Mouse (Mus musculus) retina, embryonic 14.5 days (tissue): ENCODE results near the gene Fam25c.
"Not testable (repeated sequence)": the region's sequence is repeated elsewhere in the genome, so short reads cannot be mapped to it uniquely, and the experiment has no call there.

Experiments used
- DNase-seq: peaks from one replicate; pipeline ENCODE4 v3.0.0-alpha.2; 2015; ENCODE audit warnings: low spot score

Gene Fam25c

GRCm38 (mm10) chr14:34327618-34328017 lies 27.6 kb downstream of the Fam25c start:
- DNase-seq = no peak

DNA sequence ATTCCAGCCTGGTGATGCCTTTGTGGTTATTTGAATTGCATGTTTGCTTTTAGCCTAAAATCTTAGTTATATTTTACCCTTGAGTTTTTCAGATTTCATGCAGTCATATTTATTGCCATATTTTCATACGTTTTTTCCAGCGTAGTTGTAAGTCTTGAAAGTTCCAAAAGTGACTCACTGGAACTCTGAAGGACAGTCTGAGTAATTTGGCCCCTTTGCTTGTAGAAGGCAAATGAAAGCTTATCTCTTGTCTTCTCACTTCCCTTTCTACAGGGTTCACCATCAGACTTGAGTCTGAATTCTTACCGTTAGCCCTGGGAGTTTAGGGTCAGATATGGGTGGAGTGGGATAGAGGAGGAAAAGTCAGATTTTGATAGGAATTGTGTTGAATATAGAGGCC lies 28.6 kb downstream of the Fam25c start:
- DNase-seq = no peak

DNA sequence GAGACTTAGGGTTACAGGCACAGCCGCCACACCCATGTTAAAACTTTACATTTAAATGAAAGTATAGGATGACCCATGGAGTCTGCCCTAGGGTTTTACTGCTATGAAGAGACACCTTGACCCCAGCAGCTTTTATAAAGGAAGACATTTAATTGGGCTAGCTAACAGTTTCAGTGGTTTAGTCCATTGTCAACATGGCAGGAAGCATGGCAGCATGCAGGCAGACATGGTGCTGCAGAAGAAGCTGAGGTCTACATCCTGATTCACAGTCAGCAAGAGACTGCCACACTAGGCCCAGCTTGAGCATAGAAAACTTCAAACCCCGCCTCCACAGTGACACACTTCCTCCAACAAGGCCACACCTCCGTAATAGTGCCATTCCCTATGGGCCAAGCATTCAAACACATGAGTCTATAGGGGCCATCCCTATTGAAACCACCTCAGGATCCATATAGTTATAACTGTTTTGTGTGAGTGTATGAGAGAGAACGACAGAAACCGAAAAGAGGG lies 31.6 kb downstream of the Fam25c start:
- DNase-seq = no peak

- DNase-seq = no peak
These were observed 37.1 kb downstream of the Fam25c start for GRCm38 (mm10) chr14:34318113-34318512.

- no peak for DNase-seq
These were observed 37.8 kb downstream of the Fam25c start for GRCm38 (mm10) chr14:34317431-34317830.

GRCm38 (mm10) chr14:34316346-34316745 lies 38.9 kb downstream of the Fam25c start:
- no peak for DNase-seq

DNA sequence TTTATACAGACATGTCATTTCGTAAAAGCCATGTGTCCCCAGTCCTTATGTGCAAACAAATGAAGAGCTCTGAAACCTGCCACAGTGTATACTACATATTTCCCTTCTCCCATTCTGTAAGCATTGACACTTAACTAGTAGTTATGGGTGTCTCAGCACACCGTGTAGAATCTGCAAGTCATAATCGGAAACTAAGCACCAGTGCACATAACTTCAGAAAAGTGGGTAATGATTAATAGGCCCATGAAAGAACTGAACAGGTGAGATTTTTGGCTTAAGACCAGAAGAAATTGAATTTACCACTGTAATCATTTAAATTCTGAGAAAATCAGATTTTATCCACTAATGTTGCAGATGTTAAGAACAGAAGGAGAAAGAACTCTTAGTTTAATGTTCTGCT lies 40.4 kb downstream of the Fam25c start:
- no peak for DNase-seq

DNA sequence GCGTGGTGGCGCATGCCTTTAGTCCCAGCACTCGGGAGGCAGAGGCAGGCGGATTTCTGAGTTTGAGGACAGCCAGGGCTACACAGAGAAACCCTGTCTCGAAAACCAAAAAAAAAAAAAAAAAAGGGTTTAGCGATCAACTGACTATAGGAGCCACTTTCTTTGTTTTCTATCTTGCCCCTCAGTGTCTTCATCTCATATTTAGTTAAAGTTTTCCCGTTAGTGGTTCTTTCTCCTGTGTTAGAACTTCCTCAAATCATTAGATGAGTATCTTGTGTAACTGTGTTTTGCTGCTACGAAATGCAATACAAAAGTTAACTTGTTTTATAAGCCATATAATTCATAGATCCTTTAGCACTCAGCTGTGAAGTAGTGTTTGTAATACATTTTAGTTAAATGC lies 40.9 kb downstream of the Fam25c start:
- DNase-seq = not testable (repeated sequence)

DNA sequence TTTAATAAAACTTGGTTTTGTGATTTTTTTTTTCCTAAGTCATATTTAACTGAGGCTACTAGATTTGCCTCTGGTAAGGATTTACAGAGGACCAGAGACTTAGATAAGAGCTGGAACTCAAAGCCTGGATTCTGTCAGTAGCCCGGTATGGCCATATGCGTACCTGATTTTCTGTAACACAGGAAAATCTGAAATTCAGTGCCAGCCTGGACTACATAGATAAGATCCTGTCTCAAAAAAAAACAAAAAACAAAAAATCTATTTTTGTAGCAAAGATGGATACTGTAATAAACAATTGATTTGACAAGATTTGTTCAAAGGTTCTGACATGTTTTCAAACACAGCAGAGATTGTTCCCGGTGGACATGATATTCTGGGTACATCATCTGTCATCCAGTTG lies 41.6 kb downstream of the Fam25c start:
- no peak for DNase-seq

GRCm38 (mm10) chr14:34312339-34313048 lies 42.7 kb downstream of the Fam25c start:
- DNase-seq = peak; percentile 4

DNA sequence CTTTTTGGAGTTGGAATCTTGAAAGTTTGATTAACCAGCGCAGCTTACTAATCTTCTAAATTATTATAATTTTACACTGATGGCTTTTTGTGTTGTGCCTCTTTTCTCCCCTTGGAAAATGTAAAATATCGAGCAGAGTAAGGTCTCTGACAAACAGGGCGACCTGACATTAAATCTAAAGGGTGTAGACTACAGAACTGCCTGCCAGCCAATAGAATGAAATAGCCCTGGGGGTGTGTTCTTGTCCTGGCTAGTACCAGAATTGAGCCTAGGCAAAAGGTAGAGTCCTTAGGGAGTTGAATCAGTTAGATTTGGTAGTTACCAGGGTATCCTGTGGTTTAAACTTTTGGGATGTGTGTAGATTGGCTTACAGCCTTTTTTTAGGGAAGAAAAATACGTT lies 43.5 kb downstream of the Fam25c start:
- DNase-seq = peak; percentile 39

GRCm38 (mm10) chr14:34311021-34311631 lies 44.1 kb downstream of the Fam25c start:
- peak; percentile 60 for DNase-seq

- DNase-seq = peak; percentile 95
These were observed 44.8 kb downstream of the Fam25c start, which contains the start of the genes Shld2 and Glud1 for GRCm38 (mm10) chr14:34310234-34310965. Gene Shld2 (minus strand): TSS chr14:34310493. Gene Glud1 (plus strand): TSS chr14:34310727.

DNA sequence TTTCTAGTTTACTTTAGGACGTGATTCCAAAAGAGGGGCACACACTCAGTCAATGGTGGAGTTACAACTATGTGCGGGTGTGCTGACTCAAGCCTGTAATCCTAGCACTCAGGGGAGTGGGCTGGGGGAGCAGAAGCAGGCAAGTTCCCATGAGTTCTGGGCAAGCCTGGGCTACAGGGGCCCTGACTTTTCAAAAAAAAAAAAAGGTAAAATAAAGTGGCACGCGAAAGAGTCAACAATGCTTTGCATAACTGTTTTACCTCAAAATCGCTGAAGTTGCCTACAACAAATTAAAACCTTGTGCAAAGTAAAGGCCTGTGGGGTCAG lies 45.4 kb downstream of the Fam25c start:
- no peak for DNase-seq

DNA sequence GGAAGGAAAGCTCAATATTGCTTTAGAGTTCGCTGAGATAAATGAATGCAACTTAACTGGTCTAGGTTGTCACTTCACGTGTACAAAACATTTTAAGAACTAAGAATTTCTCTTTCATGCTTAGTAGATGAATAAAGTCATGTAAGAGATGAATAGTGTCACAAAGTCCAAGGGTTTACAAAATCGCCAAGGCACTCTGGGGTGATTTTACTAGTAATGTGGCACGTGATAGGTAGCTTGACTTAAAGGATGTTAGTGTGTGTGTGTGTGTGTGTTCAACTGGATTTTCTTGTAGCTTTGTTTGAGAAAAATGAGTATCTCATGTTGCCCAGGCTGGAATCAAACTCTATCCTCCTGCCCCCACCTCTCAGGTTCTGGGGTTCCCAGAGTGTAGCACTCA lies 46.0 kb downstream of the Fam25c start:
- no peak for DNase-seq

DNA sequence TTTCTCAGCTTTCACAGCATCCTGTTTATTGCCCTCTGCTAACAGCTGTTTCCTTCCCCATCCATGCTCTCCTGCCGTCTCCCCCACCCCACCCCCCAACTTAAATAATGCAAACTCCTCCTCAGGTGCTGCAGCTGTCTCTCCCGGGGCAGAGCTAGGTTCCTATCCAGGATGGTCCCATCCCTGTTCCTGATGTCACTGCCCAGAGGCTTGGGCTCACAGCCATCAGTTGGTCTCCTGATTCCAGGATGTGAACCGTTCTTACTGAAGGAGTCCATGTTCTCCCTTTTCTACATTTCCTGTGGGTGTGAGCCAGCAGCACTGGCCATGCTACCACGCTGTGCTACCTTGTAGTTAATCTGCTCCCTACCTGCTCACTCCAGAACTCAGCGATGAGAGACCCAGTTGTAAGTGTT lies 52.0 kb downstream of the Fam25c start:
- no peak for DNase-seq

- DNase-seq = no peak
These were observed 52.5 kb downstream of the Fam25c start for GRCm38 (mm10) chr14:34302681-34303242.
